In the genomic region with DNA sequence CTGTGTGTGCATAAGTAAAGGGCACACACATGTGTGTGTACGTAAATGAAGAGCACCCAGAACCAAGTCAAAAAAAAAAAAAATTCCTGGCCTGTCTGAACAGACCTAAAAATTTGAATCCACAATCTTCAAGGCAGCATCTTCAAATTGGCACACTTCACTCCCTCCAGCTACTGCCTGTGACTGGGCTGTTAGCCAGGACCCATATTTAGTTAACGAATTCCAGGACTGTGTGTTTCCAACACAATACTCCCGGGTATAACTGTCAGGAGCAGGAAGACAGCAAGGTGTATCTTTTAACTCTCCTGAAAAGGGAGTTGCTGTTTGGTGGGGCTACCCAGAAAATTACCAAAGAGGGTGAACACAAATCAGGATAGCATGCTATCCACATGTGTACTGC, we compare ENCODE assay signal across 11 mouse cellular contexts.
DNase-seq lines count a peak whose midpoint lies in the region; TF ChIP-seq lines count a peak whose summit lies in the region.
"Had no signal": no experiment of that assay in that cellular context is flagged by ENCODE, and none has a peak within 500 bp of the region (broad histone marks: within the 10 kb centered on the region; RNA-seq: fewer than 3 reads in every experiment).

No protein-coding gene starts in this region.

- no peak for TF ChIP-seq POLR2A in kidney, adult 2 months (IDR thresholded peaks at IDR 0.05; ENCODE audit: low read depth, low read length)

- no peak for TF ChIP-seq CTCF in kidney, adult 2 months (conservative IDR thresholded peaks at IDR 0.05; ENCODE audit: insufficient read depth, insufficient read length, low read depth, low read length)

- no peaks in the 10 kb centered on the region for H3K36me3 ChIP-seq in kidney, adult 2 months (ENCODE audit: control insufficient read depth, insufficient read depth, low read length)
- H3K36me3 ChIP-seq: forebrain, embryonic 15.5 days had no signal

- no peaks in the 10 kb centered on the region for H3K27me3 ChIP-seq in kidney, adult 2 months (replicated peaks; ENCODE audit: control insufficient read depth, insufficient read depth, low read length)
- H3K27me3 ChIP-seq: forebrain, embryonic 15.5 days; hindbrain, embryonic 12.5 days had no signal

- H3K4me1 ChIP-seq in kidney, adult 2 months (ENCODE audit: control insufficient read depth, insufficient read depth, low read length) = no peaks in the 10 kb centered on the region

- DNase-seq in kidney, adult 2 months = peak; percentile 48
- no peak for DNase-seq in kidney, adult 18-20 months
- DNase-seq in right cerebral cortex, adult 18-20 months = peak; percentile 41
- DNase-seq in right cerebral cortex, postnatal 25 days = no peak
- peak; percentile 18 to 23 for DNase-seq in heart, adult 9 months (ENCODE audit: low spot score in 2 of 2)
- DNase-seq in gastrocnemius, adult 18-20 months (ENCODE audit: low spot score) = no peak
- no peak for DNase-seq in thymus, postnatal 14 days
- DNase-seq: liver, postnatal 0 days had no signal

- 42% methylated on average over 3 of the region's 3 CpGs for WGBS in kidney, adult 2 months

- no peak overlapping the region for H3K4me3 ChIP-seq in kidney, adult 2 months (ENCODE audit: insufficient read depth, low read depth, low read length)
- H3K4me3 ChIP-seq: forebrain, embryonic 15.5 days; hindbrain, embryonic 12.5 days had no signal

- H3K27ac ChIP-seq in kidney, adult 2 months (ENCODE audit: insufficient read depth, low read depth, low read length) = no peak overlapping the region
- H3K27ac ChIP-seq: forebrain, embryonic 15.5 days; hindbrain, embryonic 12.5 days; stomach, postnatal 0 days had no signal

Comparison
In these comparisons a context has a peak if more than half of its experiments do, and no peak if none do; other contexts are left out.
1. DNase-seq: peak in kidney, adult 2 months (single experiment), right cerebral cortex, adult 18-20 months (single experiment) and heart, adult 9 months (2 of 2); none in kidney, adult 18-20 months (single experiment), right cerebral cortex, postnatal 25 days (single experiment), gastrocnemius, adult 18-20 months (single experiment) and thymus, postnatal 14 days (single experiment).